Mouse (Mus musculus) ES-E14 (cell line): ENCODE measurements around the gene Dnajc7.

Experiments
- CHD2 ChIP-seq: IDR thresholded peaks from 2 replicates; pipeline ENCODE4 v1.6.1; 2014; ENCODE audit warnings: mild to moderate bottlenecking, low read depth, low read length, inconsistent platforms
- MAFK ChIP-seq: IDR thresholded peaks from 2 replicates; pipeline ENCODE4 v1.6.1; 2014; ENCODE audit warnings: mild to moderate bottlenecking, low read depth, low read length, inconsistent platforms; ENCODE audit not compliant: insufficient read depth

DNA sequence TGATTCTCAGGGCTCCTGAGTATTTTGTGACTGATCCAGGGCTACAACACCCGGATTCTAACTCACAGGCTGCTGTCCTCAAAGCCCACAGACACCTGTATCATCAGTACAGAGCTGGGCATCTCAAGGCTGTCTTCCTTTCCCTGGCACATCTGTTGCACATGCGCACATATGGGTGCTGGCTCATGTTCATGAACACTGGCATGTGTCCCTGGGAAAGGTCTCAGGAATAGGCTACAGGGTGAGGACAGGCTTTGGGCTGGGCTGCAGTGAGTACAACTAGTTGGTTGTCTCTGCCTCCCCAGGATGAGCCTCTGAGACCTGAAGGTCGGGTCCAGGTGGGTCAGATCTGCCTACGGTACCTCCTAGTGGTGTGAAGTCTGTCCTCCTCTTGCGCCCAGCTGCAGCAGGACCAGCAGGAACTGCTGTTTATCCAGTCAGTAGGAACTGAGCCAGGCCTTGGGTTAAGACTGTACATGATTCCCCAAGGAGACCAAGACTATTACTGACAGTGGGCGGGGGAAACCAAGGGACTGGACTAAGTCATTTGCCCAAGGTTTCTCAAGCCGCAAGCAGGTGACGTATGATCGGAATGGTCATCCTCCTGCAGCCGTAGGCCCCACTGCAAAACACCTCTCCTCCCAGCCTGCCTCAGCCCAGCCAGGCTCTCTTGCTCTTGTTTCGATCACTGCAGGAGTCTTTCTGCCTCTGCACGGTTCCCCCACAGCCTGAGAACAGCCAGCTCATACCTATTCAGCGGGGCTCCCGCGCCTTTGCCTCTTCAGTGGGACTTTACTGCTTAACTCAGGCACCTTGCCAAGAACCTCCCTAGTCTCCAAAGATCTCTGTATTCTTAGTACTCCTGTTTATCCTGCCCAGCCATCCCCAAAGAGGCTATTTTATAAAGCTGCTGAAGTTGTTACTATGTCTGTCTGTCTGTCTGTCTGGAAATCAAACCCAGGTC lies 23.9 kb upstream of the Dnajc7 start:
- TF ChIP-seq MAFK (no peak), CHD2 (no peak)
